Mouse (Mus musculus): ENCODE measurements around the gene Mpp3.

- no peak for TF ChIP-seq CTCF (IDR thresholded peaks at IDR 0.05; ENCODE audit: low read depth, low read length)
- TF ChIP-seq GATA1 (IDR thresholded peaks at IDR 0.05; ENCODE audit: borderline replicate concordance, low read length), result no peak
- TF ChIP-seq TAL1 (conservative IDR thresholded peaks at IDR 0.05; ENCODE audit: low read depth, low read length), result no peak
- no peak for TF ChIP-seq GATA2 (IDR thresholded peaks at IDR 0.05; ENCODE audit: borderline replicate concordance, low read depth, low read length)
- TF ChIP-seq POLR2AphosphoS5 (IDR thresholded peaks at IDR 0.05; ENCODE audit: insufficient replicate concordance, low read depth, low read length), result no peak
Observed at GRCm38 (mm10) chr11:102024084-102024758, 4.0 kb downstream of the Mpp3 start.
